Mouse (Mus musculus) ES-E14 (cell line): ENCODE measurements around the gene Gpr18.

ENCODE experiments used
- CHD2 ChIP-seq: IDR thresholded peaks from 2 replicates; pipeline ENCODE4 v1.6.1; 2014; ENCODE audit warnings: mild to moderate bottlenecking, low read depth, low read length, inconsistent platforms
- HCFC1 ChIP-seq: IDR thresholded peaks from 2 replicates; pipeline ENCODE4 v1.6.1; 2012; ENCODE audit warnings: low read length, inconsistent platforms, borderline replicate concordance; ENCODE audit not compliant: insufficient read depth
- MAFK ChIP-seq: IDR thresholded peaks from 2 replicates; pipeline ENCODE4 v1.6.1; 2014; ENCODE audit warnings: mild to moderate bottlenecking, low read depth, low read length, inconsistent platforms; ENCODE audit not compliant: insufficient read depth
- ZC3H11A ChIP-seq: IDR thresholded peaks from 2 replicates; pipeline ENCODE4 v1.6.1; 2012; ENCODE audit warnings: low read depth, mild to moderate bottlenecking, inconsistent platforms, low read length, borderline replicate concordance
- ZNF384 ChIP-seq: IDR thresholded peaks from 2 replicates; pipeline ENCODE4 v1.6.1; 2012; ENCODE audit warnings: low read depth, low read length, inconsistent platforms

- TF ChIP-seq ZC3H11A (no peak), MAFK (no peak), ZNF384 (no peak), CHD2 (no peak), HCFC1 (no peak)
These were observed 41.9 kb downstream of the Gpr18 start for GRCm38 (mm10) chr14:121873646-121874045.
